Mouse (Mus musculus): ENCODE data around the gene Nfkbib.

DNA sequence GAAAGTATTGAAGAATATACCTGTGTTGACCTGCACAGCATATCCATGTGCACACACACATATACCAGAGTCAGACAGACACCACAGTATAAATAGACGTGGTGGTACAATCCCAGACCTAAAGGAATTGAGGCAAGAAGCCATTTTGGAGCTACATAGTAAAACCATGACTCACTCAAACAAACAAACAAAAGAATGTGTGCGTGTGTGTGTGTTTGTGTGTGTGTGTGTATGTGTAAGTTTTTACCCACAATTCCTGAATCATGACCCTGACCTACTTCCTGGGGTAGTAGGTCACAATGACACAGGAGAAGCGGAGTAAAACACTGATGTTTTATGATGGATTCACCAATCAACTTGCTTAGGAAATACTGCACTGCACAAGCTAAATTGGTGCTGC is 34.1 kb upstream of the Nfkbib start:
- TF ChIP-seq CTCF (IDR thresholded peaks at IDR 0.05; ENCODE audit: extremely low read depth, insufficient read length, insufficient replicate concordance, low read depth, low read length): no peak
- TF ChIP-seq POLR2A (IDR thresholded peaks at IDR 0.05; ENCODE audit: low read depth, low read length): no peak

All from small intestine, adult 2 months (tissue).